In genomic region chr1:90981346-90981745, GRCm38 (mm10) we compare ENCODE assay signal across 23 mouse cellular contexts. TPM values are rescaled to one million over a fixed set of nuclear protein-coding genes. Genes with fewer than 3 reads are reported as not detected.
A peak's percentile ranks its signal among the peaks of the same experiment; 100 is the strongest.
DNase-seq lines count a peak whose midpoint lies in the region; TF ChIP-seq lines count a peak whose summit lies in the region.
"Had no signal": no experiment of that assay in that cellular context is flagged by ENCODE, and none has a peak within 500 bp of the region (broad histone marks: within the 10 kb centered on the region; RNA-seq: fewer than 3 reads in every experiment).

No protein-coding gene starts in this region.

- peaks cover 11% of the 10 kb centered on the region for H3K4me1 ChIP-seq in heart, embryonic 10.5 days
- peaks cover 5% of the 10 kb centered on the region; the same call in 1 of the 2 replicates for H3K4me1 ChIP-seq in embryonic fibroblast, embryonic 13.5 days (ENCODE audit: control insufficient read depth, insufficient read depth, low read length)
- H3K4me1 ChIP-seq: hindbrain, embryonic 15.5 days; limb, embryonic 12.5 days; liver, embryonic 15.5 days; midbrain, embryonic 15.5 days had no signal

- no peaks in the 10 kb centered on the region for H3K9me3 ChIP-seq in heart, embryonic 10.5 days
- H3K9me3 ChIP-seq: heart, embryonic 12.5 days; hindbrain, embryonic 15.5 days; limb, embryonic 12.5 days; liver, embryonic 15.5 days; midbrain, embryonic 15.5 days had no signal

- no peaks in the 10 kb centered on the region for H3K27me3 ChIP-seq in heart, embryonic 10.5 days (ENCODE audit: insufficient read depth, poor library complexity, severe bottlenecking)
- H3K27me3 ChIP-seq: heart, embryonic 12.5 days; hindbrain, embryonic 15.5 days; limb, embryonic 12.5 days; liver, embryonic 15.5 days; midbrain, embryonic 15.5 days had no signal

- no peak for TF ChIP-seq POLR2A in embryonic fibroblast, embryonic 13.5 days (IDR thresholded peaks at IDR 0.05; ENCODE audit: low read depth, low read length)

- WGBS in heart, embryonic 10.5 days = 80% methylated on average over 3 of the region's 3 CpGs

- H3K27ac ChIP-seq in heart, embryonic 10.5 days = peak overlapping the region; percentile 37; the same call in 1 of the 2 replicates
- peak overlapping the region; percentile 70 for H3K27ac ChIP-seq in embryonic fibroblast, embryonic 13.5 days (ENCODE audit: insufficient read depth, low read length)
- H3K27ac ChIP-seq: hindbrain, embryonic 15.5 days; limb, embryonic 12.5 days; liver, embryonic 15.5 days; midbrain, embryonic 15.5 days had no signal

- peak; percentile 3 for DNase-seq in adrenal gland, postnatal 14 days
- DNase-seq in adrenal gland, postnatal 10 days = no peak
- DNase-seq in heart, embryonic 10.5 days (ENCODE audit: low spot score) = no peak
- no peak for DNase-seq in heart, postnatal 4 days
- peak; percentile 30 to 70 for DNase-seq in left cerebral cortex, postnatal 14 days (ENCODE audit: low spot score in 2 of 2)
- DNase-seq in left cerebral cortex, adult 11 months (ENCODE audit: low spot score) = no peak
- no peak for DNase-seq in liver
- DNase-seq: cerebellum, postnatal 25 days; right cerebral cortex, postnatal 14 days had no signal

- intact Hi-C loops in left cerebral cortex, postnatal 14 days (cut with DNase I) = no loop called here

- no peak for TF ChIP-seq CTCF in embryonic fibroblast, embryonic 13.5 days (IDR thresholded peaks at IDR 0.05; ENCODE audit: borderline replicate concordance, insufficient read depth, low read length)

- no peak overlapping the region for H3K4me3 ChIP-seq in heart, embryonic 10.5 days
- no peak overlapping the region for H3K4me3 ChIP-seq in embryonic fibroblast, embryonic 13.5 days (ENCODE audit: insufficient read depth, low read length)
- H3K4me3 ChIP-seq: heart, embryonic 12.5 days; hindbrain, embryonic 15.5 days; limb, embryonic 12.5 days; liver, embryonic 15.5 days; midbrain, embryonic 15.5 days had no signal

- no peaks in the 10 kb centered on the region for H3K36me3 ChIP-seq in heart, embryonic 10.5 days
- H3K36me3 ChIP-seq: heart, embryonic 12.5 days; hindbrain, embryonic 15.5 days; limb, embryonic 12.5 days; liver, embryonic 15.5 days; midbrain, embryonic 15.5 days had no signal

RNA-seq across cellular contexts. Expression of gene Rab17, which starts 11.9 kb away (rescaled TPM):
- 0.64 and 2.7 TPM in 2 replicates for total RNA-seq in adrenal gland, postnatal 14 days (2021)
- 1 to 10 TPM; 2.1 to 2.8 TPM for total RNA-seq in adrenal gland, postnatal 10 days (2021)
- 0.71 and 0.94 TPM in 2 replicates for polyA plus RNA-seq in heart, embryonic 10.5 days (2016; fragmentation: Nextera tagmentation; extraction: Ambion mirVana)
- 1 to 10 TPM; 4.3 to 5.1 TPM for total RNA-seq in heart, postnatal 4 days (2021)
- under 1 TPM in 1 of 2 experiments, not detected in 1; 0.59 TPM for total RNA-seq in left cerebral cortex, postnatal 14 days (2021)
- polyA plus RNA-seq in embryonic fibroblast, embryonic 13.5 days (2011; ENCODE audit: insufficient read length, low read depth, missing spikeins) = not detected in 2 replicates
- total RNA-seq: left cerebral cortex, adult 18-20 months had no signal
- polyA plus RNA-seq: activated CD4-positive, CD25-positive, alpha-beta regulatory T cell, adult 4 months had no signal

RNA-seq across cellular contexts. Expression of gene Lrrfip1, which starts 17.2 kb away (rescaled TPM):
- total RNA-seq in adrenal gland, postnatal 14 days (2021) = 49.4 and 61.1 TPM in 2 replicates
- total RNA-seq in adrenal gland, postnatal 10 days (2021) = 10 to 100 TPM; 42.7 to 57.2 TPM
- polyA plus RNA-seq in heart, embryonic 10.5 days (2016; fragmentation: Nextera tagmentation; extraction: Ambion mirVana) = 91.6 and 129 TPM in 2 replicates
- 100 to 1,000 TPM; 214 to 233 TPM for total RNA-seq in heart, postnatal 4 days (2021)
- total RNA-seq in left cerebral cortex, postnatal 14 days (2021) = 10 to 100 TPM; 73.3 to 77.0 TPM
- 109 and 170 TPM in 2 replicates for polyA plus RNA-seq in embryonic fibroblast, embryonic 13.5 days (2011; ENCODE audit: insufficient read length, low read depth, missing spikeins)

RNA-seq across cellular contexts. Expression of gene Prlh, which starts 28.4 kb away (rescaled TPM):
- not detected in 2 replicates for total RNA-seq in adrenal gland, postnatal 14 days (2021)
- total RNA-seq in adrenal gland, postnatal 10 days (2021) = not detected
- not detected in 2 replicates for polyA plus RNA-seq in heart, embryonic 10.5 days (2016; fragmentation: Nextera tagmentation; extraction: Ambion mirVana)
- not detected for total RNA-seq in heart, postnatal 4 days (2021)
- not detected for total RNA-seq in left cerebral cortex, postnatal 14 days (2021)
- polyA plus RNA-seq in embryonic fibroblast, embryonic 13.5 days (2011; ENCODE audit: insufficient read length, low read depth, missing spikeins) = not detected in 2 replicates
- total RNA-seq: adrenal gland, postnatal 4 days; CH12.LX; left cerebral cortex, adult 18-20 months had no signal
- polyA plus RNA-seq: activated CD4-positive, CD25-positive, alpha-beta regulatory T cell, adult 4 months; frontal cortex, adult 2 months; heart, embryonic 12.5 days; hindbrain, embryonic 15.5 days; intestine, postnatal 0 days; limb, embryonic 12.5 days; liver, embryonic 15.5 days; midbrain, embryonic 15.5 days; neural tube, embryonic 11.5 days; thymus, postnatal 0 days had no signal

Comparison
In these comparisons a context has a peak if more than half of its experiments do, and no peak if none do; other contexts are left out.
1. DNase-seq: peak in adrenal gland, postnatal 14 days (single experiment) and left cerebral cortex, postnatal 14 days (2 of 2); none in adrenal gland, postnatal 10 days (single experiment), heart, embryonic 10.5 days (single experiment), heart, postnatal 4 days (single experiment), left cerebral cortex, adult 11 months (single experiment) and liver (single experiment).